Mouse (Mus musculus) liver, embryonic 12.5 days (tissue): ENCODE data around the gene Mob1a. TPM values are rescaled to one million over a fixed set of nuclear protein-coding genes. Genes with fewer than 3 reads are reported as not detected.

ENCODE experiments used
- ATAC-seq: fragments of 200-750 bp; cut with Nextera tagmentation; 2 replicates; pipeline ENCODE4 v1.8.0; 2017; ENCODE audit warnings: moderate number of reproducible peaks, mild to moderate bottlenecking, moderate library complexity
- H3K27ac ChIP-seq: fragments of 300-500 bp; sonication (generic); 2 replicates; pipeline ENCODE4 v1.5.1; 2016; ENCODE audit warnings: mild to moderate bottlenecking
- H3K27me3 ChIP-seq: fragments of 300-500 bp; sonication (generic); replicated peaks from 2 replicates; pipeline ENCODE4 v1.6.1; 2016; ENCODE audit warnings: mild to moderate bottlenecking, moderate library complexity
- H3K36me3 ChIP-seq: fragments of 300-500 bp; sonication (generic); 2 replicates; pipeline ENCODE4 v1.6.1; 2016; ENCODE audit warnings: mild to moderate bottlenecking, moderate library complexity
- H3K4me1 ChIP-seq: fragments of 300-500 bp; sonication (generic); 2 replicates; pipeline ENCODE4 v1.6.1; 2016
- H3K4me2 ChIP-seq: fragments of 300-500 bp; sonication (generic); 2 replicates; pipeline ENCODE4 v1.6.1; 2016; ENCODE audit warnings: mild to moderate bottlenecking, moderate library complexity
- H3K4me3 ChIP-seq: fragments of 300-500 bp; sonication (generic); 2 replicates; pipeline ENCODE4 v1.5.1; 2016; ENCODE audit warnings: mild to moderate bottlenecking, moderate library complexity
- H3K9ac ChIP-seq: fragments of 300-500 bp; sonication (generic); 2 replicates; pipeline ENCODE4 v1.6.1; 2016; ENCODE audit warnings: mild to moderate bottlenecking, moderate library complexity
- H3K9me3 ChIP-seq: fragments of 300-500 bp; sonication (generic); replicated peaks from 2 replicates; pipeline ENCODE4 v1.6.1; 2016; ENCODE audit warnings: mild to moderate bottlenecking, moderate library complexity
- WGBS: fragments of 180-500 bp; shearing (Covaris S2); methylation state at CpG from one replicate; pipeline ENCODE4 v1.1.7; 2016; ENCODE audit not compliant: insufficient replicate concordance; 5-methylcytosine and 5-hydroxymethylcytosine counted together
- polyA plus RNA-seq: library from polyadenylated mRNA; unstranded; fragments of >200 nt; fragmentation: Nextera tagmentation; extraction: Ambion mirVana; gene quantifications from 2 replicates; pipeline ENCODE4 v1.2.1, GENCODE M21; 2016

Gene Mob1a
- polyA plus RNA-seq, result 58.6 and 59.9 TPM in 2 replicates

DNA sequence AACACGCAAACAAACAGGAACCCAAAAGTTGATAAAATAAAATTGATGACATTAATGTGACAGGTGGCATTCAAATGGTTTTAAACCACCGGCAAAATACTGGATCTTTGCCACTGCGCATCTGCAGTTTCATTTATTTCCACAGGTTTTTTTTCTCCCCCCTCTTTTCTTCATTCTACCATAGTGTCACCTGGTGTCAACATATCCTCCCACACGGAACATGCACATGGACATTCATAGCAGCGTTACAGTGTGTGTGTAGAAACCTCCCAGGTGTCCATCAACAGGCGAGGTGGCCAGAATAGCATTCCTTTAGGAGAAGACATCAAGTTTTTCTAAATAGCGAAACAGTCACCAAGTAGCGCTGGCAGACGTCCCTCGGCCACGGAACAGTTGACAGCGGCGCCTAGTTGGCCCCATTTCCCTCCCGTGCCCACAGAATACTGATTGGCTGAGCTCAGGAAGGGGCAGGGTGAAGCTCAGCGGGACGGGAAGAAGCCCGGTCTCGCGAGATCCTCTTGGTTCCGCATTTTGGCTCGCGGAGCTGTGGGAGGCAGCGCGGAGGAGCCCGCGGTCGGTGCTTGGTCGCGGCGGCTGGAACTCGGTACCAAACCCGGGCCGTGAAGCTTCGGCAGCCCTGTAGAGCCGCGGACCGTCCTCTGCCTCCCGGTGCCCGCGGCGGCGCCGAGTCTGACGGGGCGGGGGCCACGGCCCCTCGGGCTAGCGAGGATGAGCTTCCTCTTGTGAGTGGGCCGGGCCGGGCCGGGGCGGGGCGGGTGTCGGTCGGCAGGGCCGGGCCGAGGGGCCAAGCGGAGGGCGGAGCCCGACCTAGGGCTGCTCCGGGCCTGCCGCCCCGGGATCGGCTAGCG lies at the start of gene Mob1a, which contains the start of gene Mthfd2:
Gene Mob1a (plus strand): TSS at position 492 of the 869 bp plus-strand sequence.
Gene Mthfd2 (minus strand): TSS at position 384 of the 869 bp plus-strand sequence.
- 1% methylated on average over 59 of the region's 65 CpGs for WGBS

DNA sequence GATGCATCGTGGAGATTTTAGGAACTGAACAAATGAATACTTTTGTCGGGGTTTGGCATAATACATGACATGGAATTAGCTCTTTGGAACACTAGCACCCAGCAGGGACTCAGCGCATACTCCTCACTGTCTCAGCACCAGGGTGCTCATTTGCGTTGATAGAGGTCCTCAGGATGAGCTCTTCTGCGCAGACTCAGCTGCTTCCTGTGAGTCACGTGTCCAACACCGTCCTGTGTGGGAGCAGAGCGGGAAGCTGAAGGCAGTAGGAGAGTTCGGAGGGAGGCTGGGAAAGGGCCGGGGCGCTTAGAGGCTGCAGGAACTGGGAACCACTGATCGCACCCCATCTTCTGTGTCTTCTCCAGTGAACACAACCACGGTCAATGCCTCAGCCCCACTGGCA lies 48.7 kb upstream of the Mob1a start:
- no peaks in the 10 kb centered on the region; the same call in 1 of the 2 replicates for H3K9me3 ChIP-seq
- ATAC-seq, result no peak

More for the DNA sequence above, at the start of gene Mob1a, which contains the start of gene Mthfd2:
- H3K36me3 ChIP-seq, result peaks cover 34% of the 10 kb centered on the region
- H3K4me1 ChIP-seq, result peaks cover 44% of the 10 kb centered on the region
- peak within 1 kb of the TSS; percentile 78 for H3K4me2 ChIP-seq
- H3K9ac ChIP-seq, result peak within 1 kb of the TSS; percentile 88
- H3K9me3 ChIP-seq, result no peaks in the 10 kb centered on the region
- H3K27ac ChIP-seq, result peak within 1 kb of the TSS; percentile 98
- H3K4me3 ChIP-seq, result peak within 1 kb of the TSS; percentile 91
- peak; percentile 96 for ATAC-seq
- no peaks in the 10 kb centered on the region for H3K27me3 ChIP-seq

DNA sequence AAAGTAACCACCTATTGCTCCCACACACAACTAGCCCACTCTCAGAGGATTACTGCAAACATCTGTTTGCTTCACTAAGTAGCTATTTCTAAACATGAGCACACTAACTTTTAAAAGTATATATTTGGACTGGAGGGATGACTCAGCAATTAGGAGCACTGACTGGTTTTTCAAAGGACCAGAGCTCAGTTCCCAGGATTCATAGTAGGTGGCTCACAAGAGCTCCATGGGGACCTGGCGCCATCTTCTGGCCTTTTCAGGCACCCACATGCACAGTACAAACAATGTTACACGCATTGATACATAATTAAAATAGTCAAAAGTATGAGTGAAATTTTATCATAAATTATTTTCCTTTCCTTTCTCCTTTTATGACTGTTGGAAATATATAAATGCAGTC lies 46.9 kb upstream of the Mob1a start:
- Histone ChIP-seq H3K27ac (no peak overlapping the region), H3K36me3 (no peaks in the 10 kb centered on the region), H3K4me3 (no peak overlapping the region), H3K4me2 (no peak overlapping the region), H3K9me3 (no peaks in the 10 kb centered on the region; the same call in 1 of the 2 replicates), H3K4me1 (no peaks in the 10 kb centered on the region), H3K9ac (no peak overlapping the region), H3K27me3 (peaks cover 45% of the 10 kb centered on the region)
- WGBS, result 21% methylated on average over 2 of the region's 2 CpGs
- ATAC-seq, result no peak

More for the DNA sequence above, 48.7 kb upstream of the Mob1a start:
- Histone ChIP-seq H3K4me2 (no peak overlapping the region), H3K36me3 (no peaks in the 10 kb centered on the region), H3K9ac (no peak overlapping the region), H3K27ac (no peak overlapping the region), H3K4me1 (no peaks in the 10 kb centered on the region), H3K27me3 (peaks cover 49% of the 10 kb centered on the region), H3K4me3 (no peak overlapping the region)
- 52% methylated on average over 13 of the region's 13 CpGs for WGBS

- Histone ChIP-seq H3K4me2 (no peak overlapping the region), H3K9me3 (no peaks in the 10 kb centered on the region; the same call in 1 of the 2 replicates), H3K9ac (no peak overlapping the region), H3K27me3 (peaks cover 40% of the 10 kb centered on the region), H3K4me1 (no peaks in the 10 kb centered on the region), H3K36me3 (no peaks in the 10 kb centered on the region), H3K27ac (no peak overlapping the region), H3K4me3 (no peak overlapping the region)
- WGBS, result 66% methylated on average over 8 of the region's 8 CpGs
- ATAC-seq, result no peak
These were observed 45.4 kb upstream of the Mob1a start for GRCm38 (mm10) chr6:83280256-83280955.

- no peak overlapping the region for H3K9ac ChIP-seq
- H3K4me1 ChIP-seq, result no peaks in the 10 kb centered on the region
- H3K9me3 ChIP-seq, result no peaks in the 10 kb centered on the region
- ATAC-seq, result no peak
- H3K27ac ChIP-seq, result no peak overlapping the region
- H3K4me3 ChIP-seq, result no peak overlapping the region
- peaks cover 22% of the 10 kb centered on the region for H3K27me3 ChIP-seq
- WGBS, result 58% methylated on average over 7 of the region's 7 CpGs
- H3K36me3 ChIP-seq, result peaks cover 27% of the 10 kb centered on the region
- H3K4me2 ChIP-seq, result no peak overlapping the region
These were observed 25.2 kb upstream of the Mob1a start for GRCm38 (mm10) chr6:83300447-83301229.

- H3K4me1 ChIP-seq, result no peaks in the 10 kb centered on the region
- H3K36me3 ChIP-seq, result peaks cover 34% of the 10 kb centered on the region
- no peaks in the 10 kb centered on the region for H3K9me3 ChIP-seq
- no peak overlapping the region for H3K4me2 ChIP-seq
- H3K27me3 ChIP-seq, result peaks cover 22% of the 10 kb centered on the region
- no peak overlapping the region for H3K4me3 ChIP-seq
- no peak overlapping the region for H3K9ac ChIP-seq
- 75% methylated on average over 2 of the region's 2 CpGs for WGBS
- ATAC-seq, result no peak
- H3K27ac ChIP-seq, result no peak overlapping the region
These were observed 24.5 kb upstream of the Mob1a start for GRCm38 (mm10) chr6:83301294-83301693.

GRCm38 (mm10) chr6:83302264-83302663 lies 23.6 kb upstream of the Mob1a start:
- Histone ChIP-seq H3K27me3 (peaks cover 22% of the 10 kb centered on the region), H3K36me3 (peaks cover 43% of the 10 kb centered on the region), H3K27ac (no peak overlapping the region), H3K4me1 (no peaks in the 10 kb centered on the region), H3K9ac (no peak overlapping the region), H3K9me3 (no peaks in the 10 kb centered on the region), H3K4me2 (no peak overlapping the region), H3K4me3 (no peak overlapping the region)
- peak; percentile 18; the same call in 1 of the 2 replicates for ATAC-seq
- WGBS, result 81% methylated on average over 5 of the region's 5 CpGs

GRCm38 (mm10) chr6:83309017-83309416 lies 16.8 kb upstream of the Mob1a start:
- peaks cover 100% of the 10 kb centered on the region for H3K36me3 ChIP-seq
- 85% methylated on average over 7 of the region's 7 CpGs for WGBS
- H3K9ac ChIP-seq, result no peak overlapping the region
- no peak overlapping the region for H3K27ac ChIP-seq
- H3K4me1 ChIP-seq, result peaks cover 36% of the 10 kb centered on the region
- no peak for ATAC-seq
- H3K9me3 ChIP-seq, result no peaks in the 10 kb centered on the region
- H3K4me2 ChIP-seq, result no peak overlapping the region
- no peak overlapping the region for H3K4me3 ChIP-seq
- no peaks in the 10 kb centered on the region for H3K27me3 ChIP-seq

GRCm38 (mm10) chr6:83311206-83311605 lies 14.6 kb upstream of the Mob1a start:
- Histone ChIP-seq H3K4me2 (peak overlapping the region; percentile 51), H3K9ac (peak overlapping the region; percentile 12), H3K9me3 (no peaks in the 10 kb centered on the region), H3K4me1 (peaks cover 57% of the 10 kb centered on the region), H3K27me3 (no peaks in the 10 kb centered on the region), H3K27ac (peak overlapping the region; percentile 87), H3K4me3 (peak overlapping the region; percentile 15), H3K36me3 (peaks cover 86% of the 10 kb centered on the region)
- peak; percentile 31; the same call in 1 of the 2 replicates for ATAC-seq
- 70% methylated on average over 11 of the region's 11 CpGs for WGBS

- ATAC-seq, result no peak
- Histone ChIP-seq H3K9me3 (no peaks in the 10 kb centered on the region), H3K27ac (peak overlapping the region; percentile 87), H3K9ac (peak overlapping the region; percentile 64), H3K4me3 (no peak overlapping the region), H3K27me3 (no peaks in the 10 kb centered on the region), H3K4me2 (peak overlapping the region; percentile 51), H3K36me3 (peaks cover 78% of the 10 kb centered on the region), H3K4me1 (peaks cover 63% of the 10 kb centered on the region)
- WGBS, result 77% methylated on average over 7 of the region's 7 CpGs
These were observed 13.8 kb upstream of the Mob1a start for GRCm38 (mm10) chr6:83312021-83312420.

DNA sequence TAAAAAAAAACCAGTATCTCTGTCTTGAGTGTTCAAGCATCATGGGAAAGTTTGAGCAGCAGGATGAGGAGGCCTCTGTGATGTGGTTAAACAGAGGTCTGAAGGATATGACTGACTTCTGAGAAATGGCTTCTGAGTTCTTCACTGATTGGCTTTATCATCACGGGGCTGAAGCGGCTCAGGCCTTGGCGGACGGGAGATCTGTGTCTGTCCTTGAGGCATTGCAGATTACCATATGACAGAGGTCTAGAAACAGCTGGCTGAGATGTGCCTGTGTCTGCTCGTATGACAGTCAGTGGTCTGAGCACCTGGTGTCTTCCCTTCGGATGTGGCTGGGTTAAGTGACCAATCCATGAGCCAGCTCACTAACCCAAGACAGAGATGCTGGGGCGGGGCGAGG lies 13.3 kb upstream of the Mob1a start:
- Histone ChIP-seq H3K4me2 (peak overlapping the region; percentile 51), H3K4me3 (0 out of 2 replicates have a peak overlapping the region, but pooled peaks have one; percentile 6), H3K27ac (peak overlapping the region; percentile 87), H3K36me3 (peaks cover 73% of the 10 kb centered on the region), H3K4me1 (peaks cover 63% of the 10 kb centered on the region), H3K9me3 (no peaks in the 10 kb centered on the region), H3K27me3 (no peaks in the 10 kb centered on the region), H3K9ac (peak overlapping the region; percentile 64)
- 34% methylated on average over 8 of the region's 8 CpGs for WGBS
- ATAC-seq, result peak; percentile 80
